Mouse (Mus musculus) liver, postnatal 0 days (tissue): ENCODE results near the gene Ncoa1. TPM values are rescaled to one million over a fixed set of nuclear protein-coding genes. Genes with fewer than 3 reads are reported as not detected.
A peak's percentile ranks its signal among the peaks of the same experiment; 100 is the strongest.
"Not testable (repeated sequence)": the region's sequence is repeated elsewhere in the genome, so short reads cannot be mapped to it uniquely, and the experiment has no call there.

Experiments
- ATAC-seq: fragments of 200-750 bp; cut with Nextera tagmentation; 2 replicates; pipeline ENCODE4 v1.8.0; 2017; ENCODE audit warnings: mild to moderate bottlenecking, moderate library complexity
- DNase-seq: peaks from one replicate; pipeline ENCODE4 v3.0.0-alpha.2; 2016
- H3K27ac ChIP-seq: fragments of 300-500 bp; sonication (generic); 2 replicates; pipeline ENCODE4 v1.5.1; 2014; ENCODE audit warnings: antibody characterized with exemption, moderate library complexity, mild to moderate bottlenecking, low read depth
- H3K27me3 ChIP-seq: fragments of 300-500 bp; sonication (generic); 2 replicates; pipeline ENCODE4 v1.6.1; 2014; ENCODE audit warnings: low read length, control low read depth, mixed read lengths; ENCODE audit not compliant: insufficient read depth
- H3K36me3 ChIP-seq: fragments of 300-500 bp; sonication (generic); replicated peaks from 2 replicates; pipeline ENCODE4 v1.6.1; 2014; ENCODE audit warnings: mild to moderate bottlenecking, control low read depth, low read length, moderate library complexity, mixed read lengths; ENCODE audit not compliant: insufficient read depth
- H3K4me1 ChIP-seq: fragments of 300-500 bp; sonication (generic); 2 replicates; pipeline ENCODE4 v1.6.1; 2014; ENCODE audit warnings: antibody characterized with exemption, mild to moderate bottlenecking, control low read depth; ENCODE audit not compliant: insufficient read depth
- H3K4me2 ChIP-seq: fragments of 300-500 bp; sonication (generic); 2 replicates; pipeline ENCODE4 v1.6.1; 2014; ENCODE audit warnings: low read depth, mild to moderate bottlenecking, low read length, moderate library complexity, mixed read lengths
- H3K4me3 ChIP-seq: fragments of 300-500 bp; sonication (generic); 2 replicates; pipeline ENCODE4 v1.5.1; 2014; ENCODE audit warnings: low read depth, low read length
- H3K9ac ChIP-seq: fragments of 300-500 bp; sonication (generic); replicated peaks from 2 replicates; pipeline ENCODE4 v1.6.1; 2014; ENCODE audit warnings: mild to moderate bottlenecking, moderate library complexity
- H3K9me3 ChIP-seq: fragments of 300-500 bp; sonication (generic); 2 replicates; pipeline ENCODE4 v1.6.1; 2016; ENCODE audit warnings: mild to moderate bottlenecking, control low read depth, low read length, mixed read lengths
- CTCF ChIP-seq: sonication (generic); IDR thresholded peaks from 2 replicates; pipeline ENCODE4 v1.5.1; 2016; ENCODE audit warnings: antibody characterized with exemption, low read depth
- EP300 ChIP-seq: IDR thresholded peaks from 2 replicates; pipeline ENCODE4 v1.6.1; 2016; ENCODE audit warnings: antibody characterized with exemption, low read depth, mild to moderate bottlenecking
- WGBS: fragments of 180-500 bp; shearing (Covaris S2); extraction: QIAGEN DNeasy Blood & Tissue Kit; methylation state at CpG from one replicate; pipeline ENCODE4 v1.1.7; 2014; ENCODE audit not compliant: insufficient replicate concordance; 5-methylcytosine and 5-hydroxymethylcytosine counted together
- polyA plus RNA-seq: library from polyadenylated mRNA; unstranded; fragments of >200 nt; fragmentation: Nextera tagmentation; extraction: Ambion mirVana; gene quantifications from 2 replicates; pipeline ENCODE4 v1.2.1, GENCODE M21; 2015

The Ncoa1 gene
- polyA plus RNA-seq, 1 experiment from 2014 or later, result 2.2 TPM

- TF ChIP-seq CTCF (no peak), EP300 (no peak)
- H3K9ac ChIP-seq, result no peak overlapping the region
Observed at GRCm38 (mm10) chr12:4243805-4244204, 233.2 kb downstream of the Ncoa1 start.

GRCm38 (mm10) chr12:4240281-4240680 lies 236.7 kb downstream of the Ncoa1 start:
- not testable (repeated sequence) for H3K9me3 ChIP-seq, H3K27me3 ChIP-seq, H3K9ac ChIP-seq, H3K4me2 ChIP-seq, H3K4me1 ChIP-seq, H3K36me3 ChIP-seq, DNase-seq, H3K4me3 ChIP-seq, H3K27ac ChIP-seq, ATAC-seq
- WGBS, result 64% methylated on average over 7 of the region's 8 CpGs

More at GRCm38 (mm10) chr12:4243805-4244204, 233.2 kb downstream of the Ncoa1 start:
- Histone ChIP-seq H3K9me3 (no peaks in the 10 kb centered on the region), H3K27me3 (no peaks in the 10 kb centered on the region), H3K4me3 (no peak overlapping the region), H3K36me3 (0 out of 2 replicates have a peak, but pooled peaks cover 4% of the 10 kb centered on the region), H3K27ac (no peak overlapping the region), H3K4me2 (no peak overlapping the region), H3K4me1 (no peaks in the 10 kb centered on the region)
- 64% methylated on average over 2 of the region's 2 CpGs for WGBS
- ATAC-seq (no peak), DNase-seq (no peak)

GRCm38 (mm10) chr12:4237481-4237880 lies 239.5 kb downstream of the Ncoa1 start:
- H3K36me3 ChIP-seq, result no peaks in the 10 kb centered on the region
- no peak overlapping the region for H3K4me2 ChIP-seq
- peaks cover 10% of the 10 kb centered on the region for H3K4me1 ChIP-seq
- H3K9ac ChIP-seq, result no peak overlapping the region
- TF ChIP-seq EP300 (no peak), CTCF (no peak)
- DNase-seq (no peak), ATAC-seq (no peak)
- WGBS, result 90% methylated on average over 15 of the region's 15 CpGs
- no peaks in the 10 kb centered on the region for H3K27me3 ChIP-seq
- no peak overlapping the region for H3K27ac ChIP-seq
- H3K4me3 ChIP-seq, result no peak overlapping the region
- no peaks in the 10 kb centered on the region for H3K9me3 ChIP-seq

- DNase-seq (peak; percentile 93), ATAC-seq (peak; percentile 98)
- under 1% methylated on average over 50 of the region's 50 CpGs for WGBS
Observed at GRCm38 (mm10) chr12:4233572-4234508, 243.1 kb downstream of the Ncoa1 start, which contains the start of the genes Ptrhd1 and Cenpo. Gene Ptrhd1 (plus strand): TSS chr12:4234027. Gene Cenpo (minus strand): TSS chr12:4234294.

GRCm38 (mm10) chr12:4232777-4233176 lies 244.2 kb downstream of the Ncoa1 start:
- Histone ChIP-seq H3K9ac (peak overlapping the region; percentile 79), H3K27me3 (no peaks in the 10 kb centered on the region), H3K36me3 (peaks cover 26% of the 10 kb centered on the region), H3K9me3 (no peaks in the 10 kb centered on the region), H3K27ac (no peak overlapping the region), H3K4me2 (peak overlapping the region; percentile 68), H3K4me1 (peaks cover 10% of the 10 kb centered on the region), H3K4me3 (peak overlapping the region; percentile 90)
- WGBS, result 16% methylated on average over 4 of the region's 4 CpGs
- DNase-seq (no peak), ATAC-seq (no peak)
- TF ChIP-seq CTCF, result no peak
- no peak for TF ChIP-seq EP300

More at GRCm38 (mm10) chr12:4233572-4234508, 243.1 kb downstream of the Ncoa1 start, which contains the start of the genes Ptrhd1 and Cenpo:
- Histone ChIP-seq H3K27ac (peak within 1 kb of the TSS; percentile 97), H3K36me3 (peaks cover 24% of the 10 kb centered on the region), H3K4me2 (peak within 1 kb of the TSS; percentile 68), H3K9ac (peak within 1 kb of the TSS; percentile 79), H3K27me3 (no peaks in the 10 kb centered on the region), H3K9me3 (no peaks in the 10 kb centered on the region), H3K4me3 (peak within 1 kb of the TSS; percentile 90), H3K4me1 (peaks cover 10% of the 10 kb centered on the region)
- TF ChIP-seq CTCF (no peak), EP300 (peak; percentile 10; the same call in 1 of the 2 replicates)

- Histone ChIP-seq H3K27me3 (no peaks in the 10 kb centered on the region), H3K4me1 (peaks cover 10% of the 10 kb centered on the region), H3K27ac (no peak overlapping the region), H3K9me3 (no peaks in the 10 kb centered on the region), H3K4me2 (no peak overlapping the region), H3K4me3 (no peak overlapping the region), H3K9ac (no peak overlapping the region), H3K36me3 (peaks cover 44% of the 10 kb centered on the region)
- no peak for TF ChIP-seq CTCF
- TF ChIP-seq EP300, result no peak
- ATAC-seq (no peak), DNase-seq (no peak)
- 88% methylated on average over 7 of the region's 7 CpGs for WGBS
Observed at GRCm38 (mm10) chr12:4230156-4230555, 246.8 kb downstream of the Ncoa1 start.
